Mouse (Mus musculus) kidney, postnatal 0 days (tissue): ENCODE results near the gene Topors. TPM values are rescaled to one million over a fixed set of nuclear protein-coding genes. Genes with fewer than 3 reads are reported as not detected.
A peak's percentile ranks its signal among the peaks of the same experiment; 100 is the strongest.

Experiments
- ATAC-seq: fragments of 200-750 bp; cut with Nextera tagmentation; replicated peaks from 2 replicates; pipeline ENCODE4 v1.8.0; 2017; ENCODE audit warnings: low read depth, moderate number of reproducible peaks, moderate TSS enrichment, moderate library complexity; ENCODE audit not compliant: low FRiP score
- DNase-seq: peaks from one replicate; pipeline ENCODE4 v3.0.0-alpha.2; 2016; ENCODE audit warnings: low spot score
- H3K27ac ChIP-seq: fragments of 300-500 bp; sonication (generic); 2 replicates; pipeline ENCODE4 v1.5.1; 2014; ENCODE audit warnings: mild to moderate bottlenecking
- H3K27me3 ChIP-seq: fragments of 300-500 bp; sonication (generic); 2 replicates; pipeline ENCODE4 v1.6.1; 2014; ENCODE audit warnings: low read length, mixed read lengths; ENCODE audit not compliant: insufficient read depth
- H3K36me3 ChIP-seq: fragments of 300-500 bp; sonication (generic); 2 replicates; pipeline ENCODE4 v1.6.1; 2014; ENCODE audit warnings: low read length, mixed read lengths; ENCODE audit not compliant: insufficient read depth
- H3K4me1 ChIP-seq: fragments of 300-500 bp; sonication (generic); replicated peaks from 2 replicates; pipeline ENCODE4 v1.6.1; 2014; ENCODE audit warnings: antibody characterized with exemption, low read length, mixed read lengths; ENCODE audit not compliant: insufficient read depth
- H3K4me2 ChIP-seq: fragments of 300-500 bp; sonication (generic); 2 replicates; pipeline ENCODE4 v1.6.1; 2014; ENCODE audit warnings: mild to moderate bottlenecking, low read length, moderate library complexity, mixed read lengths
- H3K4me3 ChIP-seq: fragments of 300-500 bp; sonication (generic); replicated peaks from 2 replicates; pipeline ENCODE4 v1.5.1; 2014; ENCODE audit warnings: low read depth, low read length
- H3K9ac ChIP-seq: fragments of 300-500 bp; sonication (generic); 2 replicates; pipeline ENCODE4 v1.6.1; 2014; ENCODE audit warnings: low read depth, low read length
- H3K9me3 ChIP-seq: fragments of 300-500 bp; sonication (generic); replicated peaks from 2 replicates; pipeline ENCODE4 v1.6.1; 2016; ENCODE audit warnings: low read length, inconsistent platforms, mixed read lengths
- CTCF ChIP-seq: IDR thresholded peaks from 2 replicates; pipeline ENCODE4 v1.5.1; 2016; ENCODE audit warnings: antibody characterized with exemption, low read depth, mild to moderate bottlenecking, moderate library complexity
- WGBS: fragments of 180-500 bp; shearing (Covaris S2); extraction: QIAGEN DNeasy Blood & Tissue Kit; methylation state at CpG from one replicate; pipeline ENCODE4 v1.1.7; 2014; 5-methylcytosine and 5-hydroxymethylcytosine counted together
- polyA plus RNA-seq: library from polyadenylated mRNA; unstranded; fragments of >200 nt; fragmentation: Nextera tagmentation; extraction: Ambion mirVana; gene quantifications from 2 replicates; pipeline ENCODE4 v1.2.1, GENCODE M21; 2015

The Topors gene
- polyA plus RNA-seq, 1 experiment from 2014 or later: 30.8 TPM

GRCm38 (mm10) chr4:40279276-40279900, 9.7 kb upstream of the Topors start, which contains the start of gene Ndufb6:
Ndufb6 (minus strand) TSS chr4:40279421.
- WGBS: 0% methylated on average over 36 of the region's 36 CpGs

GRCm38 (mm10) chr4:40278880-40279275, 9.2 kb upstream of the Topors start:
- Histone ChIP-seq H3K4me2 (peak overlapping the region; percentile 93), H3K27me3 (no peaks in the 10 kb centered on the region), H3K4me1 (peaks cover 6% of the 10 kb centered on the region; the same call in 1 of the 2 replicates), H3K36me3 (0 out of 2 replicates have a peak, but pooled peaks cover 3% of the 10 kb centered on the region), H3K4me3 (peak overlapping the region; percentile 99), H3K27ac (peak overlapping the region; percentile 91), H3K9me3 (no peaks in the 10 kb centered on the region), H3K9ac (peak overlapping the region; percentile 92)
- WGBS: 1% methylated on average over 21 of the region's 21 CpGs
- TF ChIP-seq CTCF: no peak
- ATAC-seq (peak; percentile 54), DNase-seq (no peak)

More at GRCm38 (mm10) chr4:40279276-40279900, 9.7 kb upstream of the Topors start, which contains the start of gene Ndufb6:
- peaks cover 6% of the 10 kb centered on the region; the same call in 1 of the 2 replicates for H3K4me1 ChIP-seq
- H3K4me2 ChIP-seq: peak within 1 kb of the TSS; percentile 93
- H3K9me3 ChIP-seq: no peaks in the 10 kb centered on the region
- no peak for TF ChIP-seq CTCF
- 0 out of 2 replicates have a peak, but pooled peaks cover 2% of the 10 kb centered on the region for H3K36me3 ChIP-seq
- peak within 1 kb of the TSS; percentile 92 for H3K9ac ChIP-seq
- peak within 1 kb of the TSS; percentile 99 for H3K4me3 ChIP-seq
- peak within 1 kb of the TSS; percentile 91 for H3K27ac ChIP-seq
- no peaks in the 10 kb centered on the region for H3K27me3 ChIP-seq
- DNase-seq (peak; percentile 96), ATAC-seq (peak; percentile 96)

GRCm38 (mm10) chr4:40268835-40269234, 815 bp downstream of the Topors start:
- no peak for TF ChIP-seq CTCF
- H3K36me3 ChIP-seq: 0 out of 2 replicates have a peak, but pooled peaks cover 6% of the 10 kb centered on the region
- H3K4me2 ChIP-seq: peak overlapping the region; percentile 77
- WGBS: under 1% methylated on average over 16 of the region's 16 CpGs
- DNase-seq (no peak), ATAC-seq (no peak)
- no peaks in the 10 kb centered on the region for H3K27me3 ChIP-seq
- H3K4me1 ChIP-seq: peaks cover 7% of the 10 kb centered on the region; the same call in 1 of the 2 replicates
- peak overlapping the region; percentile 78 for H3K9ac ChIP-seq
- no peaks in the 10 kb centered on the region for H3K9me3 ChIP-seq
- H3K4me3 ChIP-seq: peak overlapping the region; percentile 73
- peak overlapping the region; percentile 99 for H3K27ac ChIP-seq

GRCm38 (mm10) chr4:40268204-40268813, 1.3 kb downstream of the Topors start:
- WGBS: under 1% methylated on average over 48 of the region's 50 CpGs
- peak; percentile 60 for TF ChIP-seq CTCF
- ATAC-seq (peak; percentile 75), DNase-seq (peak; percentile 97)
- H3K9ac ChIP-seq: peak overlapping the region; percentile 78
- no peaks in the 10 kb centered on the region for H3K9me3 ChIP-seq
- H3K4me1 ChIP-seq: peaks cover 7% of the 10 kb centered on the region; the same call in 1 of the 2 replicates
- H3K36me3 ChIP-seq: 0 out of 2 replicates have a peak, but pooled peaks cover 6% of the 10 kb centered on the region
- peak overlapping the region; percentile 77 for H3K4me2 ChIP-seq
- peak overlapping the region; percentile 99 for H3K27ac ChIP-seq
- peak overlapping the region; percentile 73 for H3K4me3 ChIP-seq
- H3K27me3 ChIP-seq: no peaks in the 10 kb centered on the region

GRCm38 (mm10) chr4:40267681-40268080, 2.0 kb downstream of the Topors start:
- DNase-seq (peak; percentile 29), ATAC-seq (peak; percentile 14)
- Histone ChIP-seq H3K36me3 (0 out of 2 replicates have a peak, but pooled peaks cover 7% of the 10 kb centered on the region), H3K4me1 (peaks cover 7% of the 10 kb centered on the region; the same call in 1 of the 2 replicates), H3K27me3 (no peaks in the 10 kb centered on the region), H3K4me3 (peak overlapping the region; percentile 73), H3K27ac (peak overlapping the region; percentile 99), H3K9me3 (no peaks in the 10 kb centered on the region), H3K9ac (peak overlapping the region; percentile 78), H3K4me2 (peak overlapping the region; percentile 77)
- no peak for TF ChIP-seq CTCF
- 49% methylated on average over 7 of the region's 7 CpGs for WGBS

- WGBS: 68% methylated on average over 1 of the region's 1 CpGs
- ATAC-seq: no peak
Observed at GRCm38 (mm10) chr4:40264321-40264720, 5.3 kb downstream of the Topors start.

More at GRCm38 (mm10) chr4:40264321-40264720, 5.3 kb downstream of the Topors start:
- Histone ChIP-seq H3K27ac (no peak overlapping the region), H3K4me1 (peaks cover 7% of the 10 kb centered on the region; the same call in 1 of the 2 replicates), H3K27me3 (no peaks in the 10 kb centered on the region), H3K4me2 (no peak overlapping the region), H3K9me3 (no peaks in the 10 kb centered on the region), H3K36me3 (peaks cover 35% of the 10 kb centered on the region), H3K4me3 (no peak overlapping the region), H3K9ac (no peak overlapping the region)
- no peak for DNase-seq
- TF ChIP-seq CTCF: no peak
